Comparison of ENCODE assay signal across 11 mouse cellular contexts in genomic region chr10:28164746-28165145, GRCm38 (mm10).
"Had no signal": no experiment of that assay in that cellular context is flagged by ENCODE, and none has a peak within 500 bp of the region (broad histone marks: within the 10 kb centered on the region; RNA-seq: fewer than 3 reads in every experiment).

No protein-coding gene starts in this region.

- H3K4me3 ChIP-seq: limb, embryonic 12.5 days; liver, embryonic 12.5 days; liver, embryonic 15.5 days; midbrain, embryonic 12.5 days; midbrain, embryonic 15.5 days; neural tube, embryonic 12.5 days; neural tube, embryonic 15.5 days had no signal

- H3K4me2 ChIP-seq: limb, embryonic 12.5 days; liver, embryonic 12.5 days; liver, embryonic 15.5 days; midbrain, embryonic 12.5 days; midbrain, embryonic 15.5 days; neural tube, embryonic 12.5 days; neural tube, embryonic 15.5 days had no signal

- H3K9ac ChIP-seq: limb, embryonic 12.5 days; liver, embryonic 12.5 days; liver, embryonic 15.5 days; midbrain, embryonic 12.5 days; midbrain, embryonic 15.5 days; neural tube, embryonic 12.5 days; neural tube, embryonic 15.5 days had no signal

- H3K27me3 ChIP-seq: limb, embryonic 12.5 days; liver, embryonic 12.5 days; liver, embryonic 15.5 days; midbrain, embryonic 12.5 days; midbrain, embryonic 15.5 days; neural tube, embryonic 12.5 days; neural tube, embryonic 15.5 days had no signal

- H3K4me1 ChIP-seq: liver, embryonic 12.5 days; liver, embryonic 15.5 days; midbrain, embryonic 15.5 days; neural tube, embryonic 12.5 days had no signal

- DNase-seq: liver; right cerebral cortex, adult 18-20 months; thymus, adult 18-20 months; thymus, postnatal 36 days had no signal

- H3K9me3 ChIP-seq: limb, embryonic 12.5 days; liver, embryonic 12.5 days; liver, embryonic 15.5 days; midbrain, embryonic 12.5 days; midbrain, embryonic 15.5 days; neural tube, embryonic 12.5 days; neural tube, embryonic 15.5 days had no signal

- H3K27ac ChIP-seq: limb, embryonic 12.5 days; liver, embryonic 12.5 days; liver, embryonic 15.5 days; midbrain, embryonic 12.5 days; midbrain, embryonic 15.5 days; neural tube, embryonic 12.5 days; neural tube, embryonic 15.5 days had no signal

- ATAC-seq: liver, embryonic 12.5 days; midbrain, embryonic 15.5 days had no signal

- H3K36me3 ChIP-seq: limb, embryonic 12.5 days; liver, embryonic 12.5 days; liver, embryonic 15.5 days; midbrain, embryonic 12.5 days; midbrain, embryonic 15.5 days; neural tube, embryonic 12.5 days; neural tube, embryonic 15.5 days had no signal
